Mouse (Mus musculus) hindbrain, embryonic 13.5 days (tissue): ENCODE measurements around the gene Lipo1. TPM values are rescaled to one million over a fixed set of nuclear protein-coding genes. Genes with fewer than 3 reads are reported as not detected.
"Not testable (repeated sequence)": the region's sequence is repeated elsewhere in the genome, so short reads cannot be mapped to it uniquely, and the experiment has no call there.

Experiments used
- ATAC-seq: fragments of 200-750 bp; cut with Nextera tagmentation; 2 replicates; pipeline ENCODE4 v1.8.0; 2017; ENCODE audit warnings: moderate TSS enrichment; ENCODE audit not compliant: low FRiP score
- H3K27ac ChIP-seq: fragments of 300-500 bp; sonication (generic); 2 replicates; pipeline ENCODE4 v1.5.1; 2015; ENCODE audit warnings: inconsistent platforms, mild to moderate bottlenecking, moderate library complexity
- H3K27me3 ChIP-seq: fragments of 300-500 bp; sonication (generic); 2 replicates; pipeline ENCODE4 v1.6.1; 2015; ENCODE audit warnings: mild to moderate bottlenecking, inconsistent platforms
- H3K36me3 ChIP-seq: fragments of 300-500 bp; sonication (generic); 2 replicates; pipeline ENCODE4 v1.6.1; 2015; ENCODE audit warnings: mild to moderate bottlenecking, inconsistent platforms
- H3K4me1 ChIP-seq: fragments of 300-500 bp; sonication (generic); replicated peaks from 2 replicates; pipeline ENCODE4 v1.6.1; 2015; ENCODE audit warnings: inconsistent platforms
- H3K4me2 ChIP-seq: fragments of 300-500 bp; sonication (generic); 2 replicates; pipeline ENCODE4 v1.6.1; 2015; ENCODE audit warnings: inconsistent platforms, mild to moderate bottlenecking, moderate library complexity
- H3K4me3 ChIP-seq: fragments of 300-500 bp; sonication (generic); 2 replicates; pipeline ENCODE4 v1.5.1; 2015; ENCODE audit warnings: mild to moderate bottlenecking, inconsistent platforms
- H3K9ac ChIP-seq: fragments of 300-500 bp; sonication (generic); 2 replicates; pipeline ENCODE4 v1.6.1; 2015; ENCODE audit warnings: mild to moderate bottlenecking, inconsistent platforms
- H3K9me3 ChIP-seq: fragments of 300-500 bp; sonication (generic); 2 replicates; pipeline ENCODE4 v1.6.1; 2016; ENCODE audit warnings: inconsistent platforms
- WGBS: fragments of 180-500 bp; shearing (Covaris S2); methylation state at CpG from one replicate; pipeline ENCODE4 v1.1.7; 2015; 5-methylcytosine and 5-hydroxymethylcytosine counted together
- polyA plus RNA-seq: library from polyadenylated mRNA; unstranded; fragments of >200 nt; fragmentation: Nextera tagmentation; extraction: Ambion mirVana; gene quantifications from 2 replicates; pipeline ENCODE4 v1.2.1, GENCODE M21; 2015

Lipo1 gene
- polyA plus RNA-seq, result not detected in 2 replicates

DNA sequence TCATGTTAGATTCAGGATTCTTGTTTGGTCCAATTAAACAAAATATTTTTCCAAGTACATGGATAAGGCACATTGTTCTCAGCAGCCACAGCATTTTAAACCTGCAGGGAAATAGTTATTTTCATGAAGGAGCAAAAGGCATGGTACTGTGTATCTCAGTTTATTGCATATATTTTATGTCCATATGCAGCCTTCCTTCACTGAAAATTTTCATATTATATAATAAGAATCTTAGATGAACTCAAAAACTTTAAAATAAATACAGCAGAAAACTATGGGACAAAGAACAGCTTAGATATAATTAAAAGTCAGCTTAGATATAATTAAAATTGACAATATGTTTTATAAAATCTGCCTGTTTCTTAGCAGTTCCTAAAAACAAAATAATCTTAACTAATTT, at the start of gene Lipo1:
TSS of gene Lipo1 (minus strand) at position 101 of the 400 bp plus-strand sequence.
- H3K27me3 ChIP-seq, H3K36me3 ChIP-seq, H3K4me2 ChIP-seq, H3K4me3 ChIP-seq, H3K9ac ChIP-seq, H3K4me1 ChIP-seq, H3K9me3 ChIP-seq, ATAC-seq, H3K27ac ChIP-seq: not testable (repeated sequence)

DNA sequence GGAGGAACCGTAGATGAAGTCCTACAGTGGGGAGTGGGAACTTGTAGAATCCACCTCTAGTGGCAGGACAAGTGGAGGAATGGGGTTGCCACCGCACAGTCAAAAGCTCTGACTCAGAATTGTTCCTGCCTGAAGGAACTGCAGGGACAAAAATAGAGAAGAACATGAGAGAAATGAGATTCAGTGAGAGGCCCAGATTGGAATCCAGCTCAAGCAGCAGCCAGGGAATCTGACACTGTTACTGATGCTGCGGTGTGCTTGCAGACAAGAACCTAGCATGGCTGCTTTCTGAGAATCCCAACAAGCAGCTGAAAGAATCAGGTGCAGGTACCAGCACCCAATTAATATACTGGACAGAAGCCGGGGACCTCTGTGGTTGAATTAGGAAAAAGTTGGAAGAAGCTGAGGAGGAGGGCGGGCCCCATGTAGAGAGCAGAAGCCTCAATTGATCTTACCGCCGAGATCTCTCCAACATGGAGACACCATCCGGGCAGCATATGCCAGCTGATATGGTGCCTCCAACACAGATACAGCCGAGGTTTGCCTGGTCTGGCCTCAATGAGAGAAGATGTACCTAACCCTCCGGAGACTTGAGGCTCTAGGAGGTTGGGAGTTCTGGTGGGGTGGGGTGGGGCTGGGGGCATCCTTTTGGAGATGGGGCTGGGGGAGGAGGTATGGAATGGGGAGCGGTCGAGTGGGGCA, 532 bp downstream of the Lipo1 start:
- no peak overlapping the region for H3K4me3 ChIP-seq
- 90% methylated on average over 12 of the region's 12 CpGs for WGBS
- no peak overlapping the region for H3K4me2 ChIP-seq
- no peaks in the 10 kb centered on the region for H3K36me3 ChIP-seq
- no peak overlapping the region for H3K9ac ChIP-seq
- no peak overlapping the region for H3K27ac ChIP-seq
- no peaks in the 10 kb centered on the region for H3K4me1 ChIP-seq
- H3K27me3 ChIP-seq, result no peaks in the 10 kb centered on the region
- no peaks in the 10 kb centered on the region for H3K9me3 ChIP-seq
- ATAC-seq, result no peak

DNA sequence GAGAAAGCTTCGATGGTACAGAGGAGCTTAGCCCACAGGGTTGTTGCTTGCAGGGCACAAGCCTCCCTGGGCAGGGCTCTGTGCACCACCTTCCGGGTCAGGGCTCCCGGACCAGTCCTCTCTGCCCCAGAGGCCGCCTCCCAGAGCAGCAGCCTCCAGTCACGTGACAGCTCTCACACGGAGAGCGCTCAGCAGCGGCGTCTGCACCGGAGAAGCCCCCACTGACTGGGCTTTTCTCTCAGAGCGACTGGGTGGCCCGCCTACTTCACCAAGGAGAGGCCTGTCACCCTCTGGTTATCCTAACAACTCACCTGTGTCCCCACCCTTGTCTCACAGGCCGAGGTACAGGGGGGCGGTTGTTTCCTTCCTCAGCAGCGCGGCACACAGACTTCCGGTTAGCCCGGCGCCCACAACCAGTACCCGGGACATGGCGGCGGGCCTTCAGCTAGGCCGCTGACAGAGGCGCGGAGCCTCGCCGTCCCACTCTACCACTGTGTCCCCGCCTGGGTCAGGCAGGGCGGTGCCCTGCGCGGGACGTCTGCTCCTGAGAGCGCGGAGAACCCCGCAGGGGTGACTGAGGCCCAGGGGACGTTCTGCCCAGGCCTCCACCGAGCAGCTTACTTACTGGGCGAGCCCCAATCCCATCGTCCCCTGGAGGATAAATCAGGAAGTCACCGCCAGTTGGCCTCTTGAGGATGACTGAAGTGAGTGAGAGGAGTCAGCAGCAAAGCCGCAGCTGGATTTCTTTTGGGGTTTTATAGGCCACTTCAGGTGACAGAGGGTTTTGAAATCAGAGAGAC, 25.8 kb downstream of the Lipo1 start, which contains the start of gene Lipo3:
TSS of gene Lipo3 (minus strand) at position 665 of the 800 bp plus-strand sequence.
- WGBS, result 43% methylated on average over 14 of the region's 41 CpGs
- not testable (repeated sequence) for H3K9me3 ChIP-seq, H3K4me1 ChIP-seq, H3K27ac ChIP-seq, H3K36me3 ChIP-seq, H3K27me3 ChIP-seq, H3K9ac ChIP-seq
- Histone ChIP-seq H3K4me3 (peak within 1 kb of the TSS; percentile 28), H3K4me2 (peak within 1 kb of the TSS; percentile 41)
- peak; percentile 98 for ATAC-seq

DNA sequence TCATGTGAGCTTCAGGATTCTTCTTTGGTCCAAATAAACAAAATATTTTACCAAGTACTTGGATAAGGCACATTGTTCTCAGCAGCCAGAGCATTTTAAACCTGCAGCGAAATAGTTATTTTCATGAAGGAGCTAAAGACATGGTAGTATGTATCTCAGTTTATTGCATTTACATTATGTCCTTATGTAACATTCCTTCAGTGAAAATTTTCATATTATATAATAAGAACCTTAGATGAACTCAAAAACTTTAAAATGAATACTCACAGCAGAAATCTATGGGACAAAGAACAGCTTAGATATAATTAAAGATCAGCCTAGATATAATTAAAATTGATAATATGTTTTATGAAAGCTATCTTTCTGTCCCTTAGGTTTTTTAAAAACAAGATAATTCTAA, 36.0 kb downstream of the Lipo1 start, which contains the start of gene Lipo2:
TSS of gene Lipo2 (minus strand) at position 101 of the 400 bp plus-strand sequence.
- not testable (repeated sequence) for H3K4me1 ChIP-seq, H3K27ac ChIP-seq, ATAC-seq, H3K4me3 ChIP-seq, H3K4me2 ChIP-seq, H3K36me3 ChIP-seq, H3K9me3 ChIP-seq, H3K27me3 ChIP-seq, H3K9ac ChIP-seq
- 96% methylated on average over 1 of the region's 1 CpGs for WGBS

Other genes starting within 250 kb of the Lipo1 start
- gene Gm8978, start 162.2 kb downstream of the Lipo1 start, polyA plus RNA-seq, result not detected in 2 replicates
- gene Lipo2, start 36.1 kb downstream of the Lipo1 start, polyA plus RNA-seq, result 0.47 and 0.48 TPM in 2 replicates
- 13.4 and 14.4 TPM in 2 replicates for gene Lipo3, start 25.5 kb downstream of the Lipo1 start, polyA plus RNA-seq
- gene Lipf, start 173.7 kb upstream of the Lipo1 start, polyA plus RNA-seq, result not detected in 2 replicates
- not detected in 2 replicates for gene Lipk, start 220.8 kb upstream of the Lipo1 start, polyA plus RNA-seq